Mouse (Mus musculus) ES-E14 (cell line): ENCODE data around the gene Fkbpl.

Experiments used
- CHD2 ChIP-seq: IDR thresholded peaks from 2 replicates; pipeline ENCODE4 v1.6.1; 2014; ENCODE audit warnings: mild to moderate bottlenecking, low read depth, low read length, inconsistent platforms
- HCFC1 ChIP-seq: IDR thresholded peaks from 2 replicates; pipeline ENCODE4 v1.6.1; 2012; ENCODE audit warnings: low read length, inconsistent platforms, borderline replicate concordance; ENCODE audit not compliant: insufficient read depth
- MAFK ChIP-seq: IDR thresholded peaks from 2 replicates; pipeline ENCODE4 v1.6.1; 2014; ENCODE audit warnings: mild to moderate bottlenecking, low read depth, low read length, inconsistent platforms; ENCODE audit not compliant: insufficient read depth
- ZC3H11A ChIP-seq: IDR thresholded peaks from 2 replicates; pipeline ENCODE4 v1.6.1; 2012; ENCODE audit warnings: low read depth, mild to moderate bottlenecking, inconsistent platforms, low read length, borderline replicate concordance
- ZNF384 ChIP-seq: IDR thresholded peaks from 2 replicates; pipeline ENCODE4 v1.6.1; 2012; ENCODE audit warnings: low read depth, low read length, inconsistent platforms

GRCm38 (mm10) chr17:34621006-34621405, 23.6 kb upstream of the Fkbpl start:
- no peak for TF ChIP-seq MAFK
- TF ChIP-seq ZNF384: no peak
- TF ChIP-seq HCFC1: no peak
- TF ChIP-seq CHD2: no peak
- no peak for TF ChIP-seq ZC3H11A
